Mouse (Mus musculus) lung, embryonic 15.5 days (tissue): ENCODE measurements around the gene Myo18b. TPM values are rescaled to one million over a fixed set of nuclear protein-coding genes. Genes with fewer than 3 reads are reported as not detected.

ENCODE experiments used
- ATAC-seq: fragments of 200-750 bp; cut with Nextera tagmentation; 2 replicates; pipeline ENCODE4 v1.8.0; 2017; ENCODE audit warnings: moderate number of reproducible peaks, borderline replicate concordance; ENCODE audit not compliant: low FRiP score, low TSS enrichment; ENCODE audit errors: extremely low read depth
- H3K27ac ChIP-seq: fragments of 300-500 bp; sonication (generic); 2 replicates; pipeline ENCODE4 v1.5.1; 2015; ENCODE audit warnings: moderate library complexity, mild to moderate bottlenecking, inconsistent platforms
- H3K27me3 ChIP-seq: fragments of 300-500 bp; sonication (generic); 2 replicates; pipeline ENCODE4 v1.6.1; 2015; ENCODE audit warnings: inconsistent platforms
- H3K36me3 ChIP-seq: fragments of 300-500 bp; sonication (generic); 2 replicates; pipeline ENCODE4 v1.6.1; 2015; ENCODE audit warnings: inconsistent platforms
- H3K4me1 ChIP-seq: fragments of 300-500 bp; sonication (generic); 2 replicates; pipeline ENCODE4 v1.6.1; 2015; ENCODE audit warnings: inconsistent platforms
- H3K4me2 ChIP-seq: fragments of 300-500 bp; sonication (generic); 2 replicates; pipeline ENCODE4 v1.6.1; 2015; ENCODE audit warnings: inconsistent platforms, mild to moderate bottlenecking, moderate library complexity
- H3K4me3 ChIP-seq: fragments of 300-500 bp; sonication (generic); 2 replicates; pipeline ENCODE4 v1.5.1; 2015; ENCODE audit warnings: mild to moderate bottlenecking, inconsistent platforms
- H3K9ac ChIP-seq: fragments of 300-500 bp; sonication (generic); 2 replicates; pipeline ENCODE4 v1.6.1; 2015; ENCODE audit warnings: inconsistent platforms
- H3K9me3 ChIP-seq: fragments of 300-500 bp; sonication (generic); 2 replicates; pipeline ENCODE4 v1.6.1; 2016; ENCODE audit warnings: inconsistent platforms
- WGBS: fragments of 180-500 bp; shearing (Covaris S2); methylation state at CpG from one replicate; pipeline ENCODE4 v1.1.7; 2015; 5-methylcytosine and 5-hydroxymethylcytosine counted together
- polyA plus RNA-seq: library from polyadenylated mRNA; unstranded; fragments of >200 nt; fragmentation: Nextera tagmentation; extraction: Ambion mirVana; gene quantifications from 2 replicates; pipeline ENCODE4 v1.2.1, GENCODE M21; 2015

Gene Myo18b
- polyA plus RNA-seq, 1 experiment from 2014 or later: 1.3 TPM

- Histone ChIP-seq H3K9ac (no peak overlapping the region), H3K27ac (no peak overlapping the region), H3K36me3 (peaks cover 3% of the 10 kb centered on the region; the same call in 1 of the 2 replicates), H3K4me3 (no peak overlapping the region), H3K27me3 (no peaks in the 10 kb centered on the region), H3K9me3 (no peaks in the 10 kb centered on the region), H3K4me2 (no peak overlapping the region), H3K4me1 (peaks cover 7% of the 10 kb centered on the region; the same call in 1 of the 2 replicates)
- WGBS: 94% methylated on average over 14 of the region's 14 CpGs
- ATAC-seq: no peak
These were observed 27.7 kb upstream of the Myo18b start for GRCm38 (mm10) chr5:112923841-112924240.

- Histone ChIP-seq H3K36me3 (peaks cover 3% of the 10 kb centered on the region; the same call in 1 of the 2 replicates), H3K4me1 (no peaks in the 10 kb centered on the region), H3K9ac (no peak overlapping the region), H3K27me3 (no peaks in the 10 kb centered on the region), H3K9me3 (no peaks in the 10 kb centered on the region), H3K4me3 (no peak overlapping the region), H3K4me2 (no peak overlapping the region), H3K27ac (no peak overlapping the region)
- no peak for ATAC-seq
These were observed 25.8 kb upstream of the Myo18b start for GRCm38 (mm10) chr5:112921914-112922313.

GRCm38 (mm10) chr5:112910381-112910780, 14.2 kb upstream of the Myo18b start:
- H3K4me2 ChIP-seq: no peak overlapping the region
- no peaks in the 10 kb centered on the region for H3K9me3 ChIP-seq
- WGBS: 83% methylated on average over 5 of the region's 5 CpGs
- H3K27ac ChIP-seq: no peak overlapping the region
- H3K4me3 ChIP-seq: no peak overlapping the region
- H3K4me1 ChIP-seq: no peaks in the 10 kb centered on the region
- H3K27me3 ChIP-seq: no peaks in the 10 kb centered on the region
- ATAC-seq: no peak
- no peaks in the 10 kb centered on the region for H3K36me3 ChIP-seq
- H3K9ac ChIP-seq: no peak overlapping the region

GRCm38 (mm10) chr5:112908169-112908614, 12.0 kb upstream of the Myo18b start:
- no peak overlapping the region for H3K4me2 ChIP-seq
- no peaks in the 10 kb centered on the region for H3K4me1 ChIP-seq
- H3K27me3 ChIP-seq: no peaks in the 10 kb centered on the region
- no peak overlapping the region for H3K4me3 ChIP-seq
- H3K9ac ChIP-seq: no peak overlapping the region
- H3K9me3 ChIP-seq: no peaks in the 10 kb centered on the region
- 2% methylated on average over 2 of the region's 2 CpGs for WGBS
- H3K36me3 ChIP-seq: no peaks in the 10 kb centered on the region
- H3K27ac ChIP-seq: no peak overlapping the region; the same call in 1 of the 2 replicates
- no peak for ATAC-seq

DNA sequence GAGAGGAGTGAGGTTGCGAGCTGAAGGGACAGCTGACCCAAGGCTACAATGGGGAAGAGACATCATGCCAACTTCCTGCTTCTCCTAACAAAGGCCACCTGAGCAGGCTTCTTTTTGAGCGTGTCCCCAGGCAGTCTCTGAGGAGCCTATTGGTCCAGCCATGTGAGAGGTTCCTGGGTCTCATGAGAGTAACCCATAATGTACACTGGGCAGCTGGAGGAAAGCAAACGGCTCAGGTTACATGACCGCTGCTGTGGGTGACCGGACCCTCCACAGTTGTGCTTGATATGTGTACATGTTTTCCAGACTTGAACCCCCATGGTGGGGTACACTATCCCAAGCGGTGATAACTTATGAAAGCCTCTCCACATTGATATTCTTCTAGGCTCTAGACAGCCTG, 11.3 kb upstream of the Myo18b start:
- Histone ChIP-seq H3K4me1 (no peaks in the 10 kb centered on the region), H3K9me3 (no peaks in the 10 kb centered on the region), H3K36me3 (no peaks in the 10 kb centered on the region), H3K4me3 (no peak overlapping the region), H3K27ac (no peak overlapping the region), H3K27me3 (no peaks in the 10 kb centered on the region), H3K4me2 (no peak overlapping the region), H3K9ac (no peak overlapping the region)
- WGBS: 49% methylated on average over 6 of the region's 6 CpGs
- no peak for ATAC-seq

- no peaks in the 10 kb centered on the region for H3K36me3 ChIP-seq
- no peaks in the 10 kb centered on the region for H3K4me1 ChIP-seq
- H3K27ac ChIP-seq: no peak overlapping the region
- no peaks in the 10 kb centered on the region for H3K27me3 ChIP-seq
- ATAC-seq: no peak
- WGBS: 43% methylated on average over 5 of the region's 5 CpGs
- H3K4me2 ChIP-seq: no peak overlapping the region
- H3K4me3 ChIP-seq: no peak overlapping the region
- no peak overlapping the region for H3K9ac ChIP-seq
- H3K9me3 ChIP-seq: no peaks in the 10 kb centered on the region
These were observed 2.6 kb downstream of the Myo18b start for GRCm38 (mm10) chr5:112893462-112894060.

DNA sequence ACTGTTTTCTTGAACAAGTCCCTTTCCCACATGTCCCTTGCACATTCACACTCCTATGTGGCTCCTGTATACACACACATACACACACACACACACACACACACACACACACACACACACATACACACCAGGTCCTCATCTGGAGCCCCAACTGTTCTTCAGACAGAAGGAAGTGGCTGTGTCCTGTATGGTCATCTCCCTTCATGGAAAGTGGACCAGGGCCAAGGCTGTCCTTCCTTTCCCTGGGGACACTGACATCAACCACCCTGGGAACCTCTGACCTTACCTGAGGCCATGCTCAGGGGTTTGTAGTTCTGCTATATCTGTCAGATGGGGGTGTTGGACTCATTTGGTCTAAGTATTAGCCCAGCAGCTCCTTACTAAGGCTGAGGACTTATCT, 3.8 kb downstream of the Myo18b start:
- H3K27ac ChIP-seq: no peak overlapping the region

GRCm38 (mm10) chr5:112888651-112889050, 7.5 kb downstream of the Myo18b start:
- Histone ChIP-seq H3K27me3 (no peaks in the 10 kb centered on the region), H3K9me3 (no peaks in the 10 kb centered on the region), H3K4me1 (no peaks in the 10 kb centered on the region), H3K4me2 (no peak overlapping the region), H3K27ac (no peak overlapping the region), H3K4me3 (no peak overlapping the region), H3K9ac (no peak overlapping the region), H3K36me3 (no peaks in the 10 kb centered on the region)
- ATAC-seq: no peak
- 54% methylated on average over 7 of the region's 7 CpGs for WGBS

More for the DNA sequence above, 3.8 kb downstream of the Myo18b start:
- Histone ChIP-seq H3K9ac (no peak overlapping the region), H3K4me2 (no peak overlapping the region), H3K36me3 (no peaks in the 10 kb centered on the region), H3K9me3 (no peaks in the 10 kb centered on the region), H3K4me1 (no peaks in the 10 kb centered on the region), H3K4me3 (no peak overlapping the region), H3K27me3 (no peaks in the 10 kb centered on the region)
- ATAC-seq: no peak

DNA sequence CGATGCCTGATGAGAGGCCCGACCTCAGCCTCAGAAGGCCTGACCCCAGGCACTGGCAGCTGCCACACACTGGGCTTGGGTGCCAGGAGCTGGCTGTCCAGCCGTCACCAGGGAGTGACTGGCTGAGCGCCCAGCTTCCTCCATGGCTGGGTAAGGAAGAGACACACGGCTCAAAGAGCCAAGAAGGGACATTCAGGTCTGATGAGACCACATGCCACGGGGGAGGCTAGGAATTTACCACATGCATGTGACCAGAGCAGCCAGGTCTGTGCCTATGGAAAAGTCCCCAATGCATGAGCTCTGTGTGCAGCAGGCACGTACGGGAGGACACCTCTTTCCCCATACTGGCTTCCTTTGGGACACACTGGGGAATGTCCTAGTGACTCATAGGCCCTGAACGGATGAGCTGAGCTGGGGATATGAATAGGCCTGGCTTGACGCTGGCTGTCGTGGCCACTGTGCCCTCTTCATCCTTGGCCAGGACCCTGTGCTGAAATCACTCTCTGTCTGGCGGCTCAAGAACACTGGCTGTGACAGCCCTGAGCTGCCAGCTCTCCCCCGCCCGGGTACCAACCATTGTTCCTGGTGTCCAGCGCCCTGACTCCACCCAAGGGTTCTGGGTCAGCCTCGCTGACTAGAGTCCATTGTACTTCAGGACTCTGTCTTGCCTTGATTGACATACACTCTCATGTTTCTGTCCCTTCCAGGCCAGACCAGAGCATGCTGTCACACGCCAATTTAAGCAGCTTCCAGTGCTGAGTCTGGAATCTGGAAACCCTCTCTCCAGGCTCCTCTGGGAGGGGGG, 9.3 kb downstream of the Myo18b start:
- H3K4me2 ChIP-seq: no peak overlapping the region
- H3K9ac ChIP-seq: no peak overlapping the region
- 57% methylated on average over 17 of the region's 17 CpGs for WGBS

DNA sequence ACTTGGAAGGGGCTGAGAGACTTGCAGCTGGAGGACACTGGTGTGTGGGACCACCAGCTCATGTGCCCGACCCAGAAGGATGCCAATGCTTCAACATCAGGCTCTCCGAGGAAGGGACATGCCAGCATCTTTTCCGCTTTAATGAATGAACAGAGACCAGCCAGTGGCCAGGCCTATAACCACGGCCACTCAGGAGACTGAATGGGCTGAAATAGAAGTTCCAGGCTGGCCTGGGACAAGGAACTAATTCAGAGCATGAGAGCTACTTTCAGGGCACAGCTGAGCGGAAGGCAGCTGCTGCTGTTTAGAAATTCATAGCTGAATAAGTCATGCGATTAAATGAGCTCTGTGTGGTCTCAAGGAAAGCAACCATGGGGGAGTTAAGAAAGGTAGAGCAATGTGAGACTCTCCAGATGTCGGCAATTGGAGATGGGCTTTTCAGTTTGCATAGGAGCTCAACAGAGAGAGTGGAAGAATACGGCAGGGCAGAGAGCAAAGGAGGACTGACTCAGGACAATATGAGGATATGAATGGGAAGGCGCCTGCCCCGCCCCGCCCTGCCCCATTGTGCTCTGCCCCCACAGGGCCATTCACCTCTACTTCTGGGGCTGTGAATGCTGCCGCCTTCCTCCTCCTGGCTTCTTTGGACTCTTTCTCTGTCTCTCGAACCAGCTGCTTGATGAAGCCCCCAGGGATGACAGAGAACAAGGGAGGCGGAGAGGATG, 18.6 kb downstream of the Myo18b start:
- Histone ChIP-seq H3K9me3 (no peaks in the 10 kb centered on the region), H3K9ac (no peak overlapping the region), H3K4me3 (no peak overlapping the region), H3K27me3 (no peaks in the 10 kb centered on the region; the same call in 1 of the 2 replicates), H3K27ac (no peak overlapping the region), H3K4me1 (no peaks in the 10 kb centered on the region), H3K4me2 (no peak overlapping the region), H3K36me3 (no peaks in the 10 kb centered on the region)
- ATAC-seq: no peak
- WGBS: 62% methylated on average over 14 of the region's 14 CpGs

More for the DNA sequence above, 9.3 kb downstream of the Myo18b start:
- no peaks in the 10 kb centered on the region for H3K36me3 ChIP-seq
- H3K27ac ChIP-seq: no peak overlapping the region
- H3K27me3 ChIP-seq: no peaks in the 10 kb centered on the region
- no peak overlapping the region for H3K4me3 ChIP-seq
- no peaks in the 10 kb centered on the region for H3K9me3 ChIP-seq
- no peaks in the 10 kb centered on the region for H3K4me1 ChIP-seq
- ATAC-seq: 0 out of 2 replicates have a peak, but pooled peaks have one; percentile 33

- no peak overlapping the region for H3K4me2 ChIP-seq
- H3K4me1 ChIP-seq: no peaks in the 10 kb centered on the region
- no peak overlapping the region for H3K27ac ChIP-seq
- H3K9ac ChIP-seq: no peak overlapping the region
- H3K36me3 ChIP-seq: no peaks in the 10 kb centered on the region
- H3K4me3 ChIP-seq: no peak overlapping the region
- H3K9me3 ChIP-seq: no peaks in the 10 kb centered on the region
- 10% methylated on average over 4 of the region's 4 CpGs for WGBS
- no peaks in the 10 kb centered on the region; the same call in 1 of the 2 replicates for H3K27me3 ChIP-seq
- no peak for ATAC-seq
These were observed 19.2 kb downstream of the Myo18b start for GRCm38 (mm10) chr5:112876846-112877390.
